Mouse (Mus musculus) kidney, postnatal 0 days (tissue): ENCODE measurements around the gene Nrde2. TPM values are rescaled to one million over a fixed set of nuclear protein-coding genes. Genes with fewer than 3 reads are reported as not detected.

ENCODE experiments used
- ATAC-seq: fragments of 200-750 bp; cut with Nextera tagmentation; replicated peaks from 2 replicates; pipeline ENCODE4 v1.8.0; 2017; ENCODE audit warnings: low read depth, moderate number of reproducible peaks, moderate TSS enrichment, moderate library complexity; ENCODE audit not compliant: low FRiP score
- DNase-seq: peaks from one replicate; pipeline ENCODE4 v3.0.0-alpha.2; 2016; ENCODE audit warnings: low spot score
- H3K27ac ChIP-seq: fragments of 300-500 bp; sonication (generic); 2 replicates; pipeline ENCODE4 v1.5.1; 2014; ENCODE audit warnings: mild to moderate bottlenecking
- H3K27me3 ChIP-seq: fragments of 300-500 bp; sonication (generic); 2 replicates; pipeline ENCODE4 v1.6.1; 2014; ENCODE audit warnings: low read length, mixed read lengths; ENCODE audit not compliant: insufficient read depth
- H3K36me3 ChIP-seq: fragments of 300-500 bp; sonication (generic); 2 replicates; pipeline ENCODE4 v1.6.1; 2014; ENCODE audit warnings: low read length, mixed read lengths; ENCODE audit not compliant: insufficient read depth
- H3K4me1 ChIP-seq: fragments of 300-500 bp; sonication (generic); replicated peaks from 2 replicates; pipeline ENCODE4 v1.6.1; 2014; ENCODE audit warnings: antibody characterized with exemption, low read length, mixed read lengths; ENCODE audit not compliant: insufficient read depth
- H3K4me2 ChIP-seq: fragments of 300-500 bp; sonication (generic); 2 replicates; pipeline ENCODE4 v1.6.1; 2014; ENCODE audit warnings: mild to moderate bottlenecking, low read length, moderate library complexity, mixed read lengths
- H3K4me3 ChIP-seq: fragments of 300-500 bp; sonication (generic); replicated peaks from 2 replicates; pipeline ENCODE4 v1.5.1; 2014; ENCODE audit warnings: low read depth, low read length
- H3K9ac ChIP-seq: fragments of 300-500 bp; sonication (generic); 2 replicates; pipeline ENCODE4 v1.6.1; 2014; ENCODE audit warnings: low read depth, low read length
- H3K9me3 ChIP-seq: fragments of 300-500 bp; sonication (generic); replicated peaks from 2 replicates; pipeline ENCODE4 v1.6.1; 2016; ENCODE audit warnings: low read length, inconsistent platforms, mixed read lengths
- CTCF ChIP-seq: IDR thresholded peaks from 2 replicates; pipeline ENCODE4 v1.5.1; 2016; ENCODE audit warnings: antibody characterized with exemption, low read depth, mild to moderate bottlenecking, moderate library complexity
- WGBS: fragments of 180-500 bp; shearing (Covaris S2); extraction: QIAGEN DNeasy Blood & Tissue Kit; methylation state at CpG from one replicate; pipeline ENCODE4 v1.1.7; 2014; 5-methylcytosine and 5-hydroxymethylcytosine counted together
- polyA plus RNA-seq: library from polyadenylated mRNA; unstranded; fragments of >200 nt; fragmentation: Nextera tagmentation; extraction: Ambion mirVana; gene quantifications from 2 replicates; pipeline ENCODE4 v1.2.1, GENCODE M21; 2015

Nrde2 gene
- polyA plus RNA-seq, 1 experiment from 2014 or later, result 17.2 TPM

DNA sequence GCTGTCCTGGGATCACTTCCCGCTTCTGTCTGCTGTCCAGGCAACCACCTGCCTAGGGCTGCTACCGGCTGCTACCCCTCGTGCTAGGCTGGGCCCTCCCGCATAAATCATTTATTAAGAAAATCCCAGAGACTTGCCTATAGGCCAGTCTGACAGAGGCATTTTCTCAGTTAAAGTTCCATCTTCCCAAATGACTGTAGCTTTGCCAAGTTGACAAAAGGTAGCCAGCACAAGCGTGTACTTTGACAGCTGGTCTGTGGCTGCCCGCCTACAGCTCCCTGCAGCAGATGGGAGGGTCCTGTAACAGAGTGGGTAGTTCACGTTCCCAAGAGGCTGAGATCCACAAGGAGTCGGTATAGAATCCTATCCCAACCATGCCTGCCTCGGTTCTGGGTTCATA lies 36.0 kb downstream of the Nrde2 start:
- no peak for TF ChIP-seq CTCF
- WGBS, result 73% methylated on average over 9 of the region's 9 CpGs
- Histone ChIP-seq H3K36me3 (peaks cover 73% of the 10 kb centered on the region), H3K27me3 (no peaks in the 10 kb centered on the region), H3K27ac (no peak overlapping the region), H3K4me3 (no peak overlapping the region), H3K4me2 (no peak overlapping the region), H3K4me1 (peaks cover 12% of the 10 kb centered on the region), H3K9ac (no peak overlapping the region), H3K9me3 (no peaks in the 10 kb centered on the region)
- ATAC-seq (no peak), DNase-seq (no peak)

DNA sequence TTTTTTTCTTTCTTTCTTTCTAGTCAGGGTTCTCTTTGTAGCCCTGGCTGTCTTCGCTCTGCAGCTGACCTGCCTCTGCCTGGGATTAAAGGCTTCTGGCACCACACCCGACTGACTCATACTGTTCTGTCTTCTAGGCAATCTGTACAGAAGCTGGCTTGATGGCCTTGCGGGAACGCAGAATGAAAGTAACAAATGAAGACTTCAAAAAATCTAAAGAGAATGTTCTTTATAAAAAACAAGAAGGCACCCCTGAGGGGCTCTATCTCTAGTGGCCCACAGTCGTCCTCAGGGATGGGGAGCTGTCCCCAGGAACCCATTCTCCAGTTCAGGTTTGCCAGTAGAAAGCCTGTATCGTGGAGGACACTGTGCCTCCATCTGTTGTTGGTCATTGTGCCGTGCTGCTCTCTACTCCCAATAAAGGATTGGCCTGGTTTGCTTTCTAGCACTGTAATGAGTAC lies 36.5 kb downstream of the Nrde2 start:
- H3K9me3 ChIP-seq, result no peaks in the 10 kb centered on the region
- no peak for TF ChIP-seq CTCF
- no peak overlapping the region for H3K4me2 ChIP-seq
- peaks cover 7% of the 10 kb centered on the region for H3K4me1 ChIP-seq
- no peak overlapping the region for H3K9ac ChIP-seq
- ATAC-seq (no peak), DNase-seq (no peak)
- H3K36me3 ChIP-seq, result peaks cover 77% of the 10 kb centered on the region
- H3K27ac ChIP-seq, result no peak overlapping the region
- no peak overlapping the region for H3K4me3 ChIP-seq
- H3K27me3 ChIP-seq, result no peaks in the 10 kb centered on the region
- 82% methylated on average over 7 of the region's 7 CpGs for WGBS

DNA sequence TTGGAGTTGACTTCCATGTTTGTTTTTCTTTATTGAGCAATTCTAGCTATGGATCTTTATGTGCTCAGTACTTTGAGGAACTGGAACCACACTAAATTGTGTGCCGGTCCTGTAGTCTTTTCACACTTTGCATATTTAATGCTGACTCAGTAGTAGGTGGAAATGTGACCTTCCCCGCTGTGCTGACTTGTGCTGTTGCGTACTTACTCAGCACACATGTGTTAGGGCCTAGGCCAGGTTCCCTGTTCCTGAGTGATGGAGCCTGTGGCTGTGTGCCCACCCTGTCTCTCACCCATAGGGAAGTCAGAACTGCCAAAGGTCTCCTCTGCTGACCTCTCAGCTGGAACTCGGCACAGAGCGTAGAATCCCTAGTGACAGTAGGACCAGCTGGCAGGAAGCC lies 43.5 kb downstream of the Nrde2 start:
- Histone ChIP-seq H3K9me3 (no peaks in the 10 kb centered on the region), H3K4me2 (no peak overlapping the region), H3K4me3 (no peak overlapping the region), H3K27ac (no peak overlapping the region), H3K4me1 (peaks cover 5% of the 10 kb centered on the region; the same call in 1 of the 2 replicates), H3K27me3 (no peaks in the 10 kb centered on the region), H3K36me3 (peaks cover 77% of the 10 kb centered on the region), H3K9ac (no peak overlapping the region)
- WGBS, result 84% methylated on average over 5 of the region's 5 CpGs
- DNase-seq, result no peak
- ATAC-seq, result no peak
- no peak for TF ChIP-seq CTCF

DNA sequence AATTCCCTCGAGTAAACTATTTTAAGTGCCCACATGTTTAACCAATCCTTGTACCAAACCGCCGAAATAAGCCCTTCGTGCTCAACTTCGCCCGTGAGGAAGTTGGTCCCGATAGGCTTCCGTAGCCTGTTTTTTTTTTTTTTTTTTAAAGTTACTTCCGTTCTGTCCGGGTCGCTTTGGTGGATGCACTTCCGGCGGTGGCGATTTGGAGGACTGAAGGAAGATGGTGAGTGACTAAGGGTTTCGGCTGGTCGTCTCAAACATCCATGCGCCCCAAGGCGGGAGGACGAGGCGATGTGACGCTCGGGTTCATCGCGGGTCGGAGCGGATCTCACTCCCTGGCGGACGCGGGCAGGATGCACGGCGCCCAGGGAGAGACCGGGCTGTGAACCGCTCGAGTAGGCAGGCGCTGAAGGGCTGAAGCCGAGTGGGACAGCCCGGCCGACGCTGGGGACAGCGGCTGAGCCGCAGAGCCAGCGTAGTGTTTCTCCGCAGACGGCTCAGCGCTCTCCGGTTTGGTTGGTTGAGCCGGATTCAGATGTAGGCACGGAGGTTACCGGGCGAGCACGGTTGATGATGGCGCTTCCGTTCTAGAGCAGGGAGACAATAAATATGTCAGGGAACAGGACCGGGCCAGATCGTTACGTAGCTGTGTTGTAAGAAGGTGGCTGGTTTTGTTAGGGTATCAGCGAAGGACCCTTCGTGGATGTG lies 49.3 kb downstream of the Nrde2 start, which contains the start of gene Psmc1:
Gene Psmc1, plus strand, starts transcription at position 169 of the 711 bp plus-strand sequence.
- under 1% methylated on average over 58 of the region's 58 CpGs for WGBS
- Histone ChIP-seq H3K9ac (peak within 1 kb of the TSS; percentile 97), H3K36me3 (peaks cover 21% of the 10 kb centered on the region), H3K4me1 (peaks cover 6% of the 10 kb centered on the region; the same call in 1 of the 2 replicates), H3K27me3 (no peaks in the 10 kb centered on the region), H3K9me3 (no peaks in the 10 kb centered on the region), H3K4me3 (peak within 1 kb of the TSS; percentile 98), H3K4me2 (peak within 1 kb of the TSS; percentile 78), H3K27ac (peak within 1 kb of the TSS; percentile 95)
- peak; percentile 92 for DNase-seq
- peak; percentile 74 for ATAC-seq
- no peak for TF ChIP-seq CTCF

DNA sequence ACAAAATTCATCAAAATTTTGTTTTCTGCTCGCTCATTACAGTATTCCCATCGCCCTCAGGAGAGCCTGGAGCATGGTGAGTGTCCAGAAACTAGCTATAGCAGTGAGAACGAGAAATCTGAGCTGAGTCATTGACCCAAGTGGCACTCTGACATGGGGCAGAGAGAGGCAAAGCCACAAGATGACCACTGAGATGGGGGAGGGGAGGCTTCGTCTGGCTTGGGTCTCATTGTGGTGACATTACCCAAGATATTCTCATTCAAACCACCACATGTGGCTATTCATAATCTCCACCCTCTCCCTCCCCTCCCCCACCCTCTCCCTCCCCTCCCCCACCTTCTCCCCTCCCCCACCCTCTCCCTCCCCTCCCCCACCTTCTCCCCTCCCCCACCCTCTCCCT lies 52.0 kb downstream of the Nrde2 start:
- H3K4me2 ChIP-seq, result no peak overlapping the region
- H3K27me3 ChIP-seq, result no peaks in the 10 kb centered on the region
- no peak for TF ChIP-seq CTCF
- ATAC-seq (no peak), DNase-seq (no peak)
- no peak overlapping the region for H3K9ac ChIP-seq
- peaks cover 6% of the 10 kb centered on the region; the same call in 1 of the 2 replicates for H3K4me1 ChIP-seq
- WGBS, result 38% methylated on average over 4 of the region's 4 CpGs
- no peak overlapping the region for H3K4me3 ChIP-seq
- H3K9me3 ChIP-seq, result no peaks in the 10 kb centered on the region
- no peak overlapping the region for H3K27ac ChIP-seq
- H3K36me3 ChIP-seq, result peaks cover 4% of the 10 kb centered on the region; the same call in 1 of the 2 replicates

DNA sequence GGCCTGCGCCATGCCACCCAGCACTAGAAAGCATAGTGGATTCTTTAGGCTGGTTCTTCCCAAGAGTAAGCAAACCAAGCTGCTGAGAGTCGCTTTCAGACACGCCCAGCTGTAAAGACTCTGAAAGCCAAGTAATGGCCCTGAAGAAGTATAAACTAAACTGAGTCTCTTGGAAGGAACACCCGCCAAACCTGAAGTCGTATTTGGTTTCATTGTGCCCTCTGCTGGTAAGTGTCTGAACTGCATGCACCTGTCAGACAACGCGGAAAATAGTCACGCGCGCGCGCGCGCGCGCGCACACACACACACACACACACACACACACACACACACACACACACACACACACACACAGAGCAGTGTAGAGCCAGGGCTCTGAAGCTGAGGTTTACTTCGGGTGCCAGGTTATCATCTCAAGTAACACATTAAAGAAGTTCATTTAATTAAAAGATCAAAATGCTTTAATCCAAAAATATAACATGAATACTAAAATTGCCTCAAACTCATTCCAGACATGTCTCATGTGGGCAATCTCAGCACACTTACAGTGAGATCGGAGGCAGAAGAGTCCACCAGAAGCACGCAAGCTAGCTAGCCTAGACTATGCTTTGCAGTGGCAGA lies 53.1 kb downstream of the Nrde2 start:
- Histone ChIP-seq H3K9ac (no peak overlapping the region), H3K27ac (no peak overlapping the region), H3K4me2 (no peak overlapping the region), H3K4me3 (no peak overlapping the region), H3K9me3 (no peaks in the 10 kb centered on the region), H3K4me1 (peaks cover 4% of the 10 kb centered on the region; the same call in 1 of the 2 replicates), H3K36me3 (no peaks in the 10 kb centered on the region), H3K27me3 (no peaks in the 10 kb centered on the region)
- no peak for ATAC-seq
- 12% methylated on average over 20 of the region's 20 CpGs for WGBS
- DNase-seq, result peak; percentile 88
- peak; percentile 85 for TF ChIP-seq CTCF
